Mouse (Mus musculus): ENCODE data around the gene Tspan9. TPM values are rescaled to one million over a fixed set of nuclear protein-coding genes. Genes with fewer than 3 reads are reported as not detected.

Gene Tspan9
- polyA plus RNA-seq, 1 experiment from 2014 or later, result 25.8 TPM

DNA sequence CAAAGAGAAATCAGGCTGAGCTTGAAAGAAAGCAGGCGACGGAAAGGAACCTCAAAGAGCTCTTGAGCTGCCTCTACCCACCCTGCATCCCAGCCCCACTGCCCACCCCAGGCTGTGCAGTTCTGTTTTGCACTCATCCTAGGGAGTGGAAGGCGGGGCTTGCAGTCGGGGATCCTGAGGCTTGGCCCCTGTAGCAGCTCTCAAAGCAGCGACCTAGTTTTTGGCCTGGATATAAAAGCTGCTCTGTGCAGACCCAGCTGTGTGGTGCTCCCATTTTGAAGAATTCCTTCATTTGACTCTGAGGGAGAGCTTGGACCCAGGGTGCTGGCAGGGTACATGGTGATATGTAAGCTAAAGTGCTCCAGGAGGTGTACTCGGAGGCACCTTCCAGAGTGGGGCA is 218.6 kb downstream of the Tspan9 start:
- Histone ChIP-seq H3K4me2 (ENCODE audit: low read depth, low read length) (no peak overlapping the region), H3K9ac (ENCODE audit: low read depth, low read length) (no peak overlapping the region), H3K36me3 (ENCODE audit: control insufficient read depth, insufficient read depth) (no peaks in the 10 kb centered on the region), H3K4me1 (ENCODE audit: control insufficient read depth, low read depth, low read length) (no peaks in the 10 kb centered on the region), H3K27me3 (ENCODE audit: control insufficient read depth, insufficient read depth, low read depth, low read length) (no peaks in the 10 kb centered on the region; the same call in none of the 2 replicates), H3K27ac (ENCODE audit: low read length) (no peak overlapping the region), H3K9me3 (replicated peaks; ENCODE audit: control insufficient read depth, low read length) (no peaks in the 10 kb centered on the region), H3K4me3 (ENCODE audit: low read depth, low read length) (no peak overlapping the region)
- ATAC-seq (ENCODE audit: low read depth), result no peak
- 61% methylated on average over 6 of the region's 6 CpGs for WGBS (ENCODE audit: insufficient replicate concordance)

- H3K27ac ChIP-seq (ENCODE audit: low read length), result no peak overlapping the region
- no peaks in the 10 kb centered on the region for H3K4me1 ChIP-seq (ENCODE audit: control insufficient read depth, low read depth, low read length)
- no peaks in the 10 kb centered on the region; the same call in none of the 2 replicates for H3K27me3 ChIP-seq (ENCODE audit: control insufficient read depth, insufficient read depth, low read depth, low read length)
- WGBS (ENCODE audit: insufficient replicate concordance), result 54% methylated on average over 9 of the region's 9 CpGs
- no peak overlapping the region for H3K4me2 ChIP-seq (ENCODE audit: low read depth, low read length)
- H3K9ac ChIP-seq (ENCODE audit: low read depth, low read length), result no peak overlapping the region
- H3K9me3 ChIP-seq (replicated peaks; ENCODE audit: control insufficient read depth, low read length), result no peaks in the 10 kb centered on the region
- no peaks in the 10 kb centered on the region for H3K36me3 ChIP-seq (ENCODE audit: control insufficient read depth, insufficient read depth)
- no peak overlapping the region for H3K4me3 ChIP-seq (ENCODE audit: low read depth, low read length)
- ATAC-seq (ENCODE audit: low read depth), result no peak
Observed at GRCm38 (mm10) chr6:127923296-127923695, 220.1 kb downstream of the Tspan9 start.

DNA sequence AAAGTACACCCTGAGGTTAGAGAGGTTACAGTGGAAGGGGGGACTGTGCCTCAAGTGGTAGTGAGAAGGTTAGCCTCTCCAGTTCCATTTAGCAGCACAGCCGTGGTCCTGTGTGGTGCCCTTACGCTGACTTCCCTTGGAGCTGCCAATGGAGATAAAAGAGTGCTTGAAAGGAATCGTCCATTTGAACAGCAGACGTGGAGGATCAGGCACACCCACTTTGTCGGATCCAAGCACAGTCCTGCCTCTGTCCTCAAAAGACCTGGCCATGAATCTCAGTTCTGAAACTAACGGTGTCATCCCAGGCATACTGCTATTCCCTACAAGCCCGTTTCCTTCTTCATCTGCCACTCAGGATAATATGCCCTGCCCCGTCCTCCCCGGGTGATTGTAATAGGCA is 221.4 kb downstream of the Tspan9 start:
- Histone ChIP-seq H3K4me1 (ENCODE audit: control insufficient read depth, low read depth, low read length) (no peaks in the 10 kb centered on the region), H3K9me3 (replicated peaks; ENCODE audit: control insufficient read depth, low read length) (no peaks in the 10 kb centered on the region), H3K36me3 (ENCODE audit: control insufficient read depth, insufficient read depth) (no peaks in the 10 kb centered on the region), H3K9ac (ENCODE audit: low read depth, low read length) (no peak overlapping the region), H3K27me3 (ENCODE audit: control insufficient read depth, insufficient read depth, low read depth, low read length) (no peaks in the 10 kb centered on the region; the same call in none of the 2 replicates), H3K27ac (ENCODE audit: low read length) (no peak overlapping the region), H3K4me3 (ENCODE audit: low read depth, low read length) (no peak overlapping the region), H3K4me2 (ENCODE audit: low read depth, low read length) (no peak overlapping the region)
- no peak for ATAC-seq (ENCODE audit: low read depth)
- WGBS (ENCODE audit: insufficient replicate concordance), result 53% methylated on average over 9 of the region's 9 CpGs

GRCm38 (mm10) chr6:127920652-127921051 is 222.7 kb downstream of the Tspan9 start:
- whole genome bisulfite sequencing (ENCODE audit: insufficient replicate concordance), result 7% methylated on average over 8 of the region's 8 CpGs
- H3K4me1 ChIP-seq (ENCODE audit: control insufficient read depth, low read depth, low read length), result no peaks in the 10 kb centered on the region
- H3K9me3 ChIP-seq (replicated peaks; ENCODE audit: control insufficient read depth, low read length), result no peaks in the 10 kb centered on the region
- H3K4me3 ChIP-seq (ENCODE audit: low read depth, low read length), result no peak overlapping the region
- no peak overlapping the region for H3K9ac ChIP-seq (ENCODE audit: low read depth, low read length)
- no peak overlapping the region for H3K4me2 ChIP-seq (ENCODE audit: low read depth, low read length)
- ATAC-seq (ENCODE audit: low read depth), result no peak
- no peaks in the 10 kb centered on the region for H3K36me3 ChIP-seq (ENCODE audit: control insufficient read depth, insufficient read depth)
- no peak overlapping the region for H3K27ac ChIP-seq (ENCODE audit: low read length)
- no peaks in the 10 kb centered on the region; the same call in none of the 2 replicates for H3K27me3 ChIP-seq (ENCODE audit: control insufficient read depth, insufficient read depth, low read depth, low read length)

DNA sequence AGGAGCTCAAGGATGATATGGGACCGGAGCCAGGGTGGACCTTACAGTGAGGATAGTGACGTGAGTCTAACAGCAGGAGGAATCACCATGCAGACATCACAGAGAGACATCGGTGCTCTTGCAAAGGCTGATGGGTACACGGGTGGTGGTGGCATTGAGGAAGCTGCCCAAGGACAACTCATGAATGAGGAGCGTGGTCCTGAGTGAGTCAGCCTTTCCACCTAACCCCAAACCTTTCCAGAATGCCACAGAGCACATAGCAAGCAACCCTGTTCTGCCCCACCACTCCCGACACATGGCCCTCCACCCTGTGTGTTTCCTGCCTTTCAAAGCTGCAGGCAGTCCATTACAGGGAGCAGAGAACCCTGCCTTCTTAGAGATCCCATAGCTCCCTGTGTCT is 223.9 kb downstream of the Tspan9 start:
- no peaks in the 10 kb centered on the region for H3K36me3 ChIP-seq (ENCODE audit: control insufficient read depth, insufficient read depth)
- WGBS (ENCODE audit: insufficient replicate concordance), result 44% methylated on average over 6 of the region's 6 CpGs
- H3K9ac ChIP-seq (ENCODE audit: low read depth, low read length), result no peak overlapping the region
- no peaks in the 10 kb centered on the region for H3K4me1 ChIP-seq (ENCODE audit: control insufficient read depth, low read depth, low read length)
- no peak overlapping the region for H3K4me2 ChIP-seq (ENCODE audit: low read depth, low read length)
- H3K27ac ChIP-seq (ENCODE audit: low read length), result no peak overlapping the region
- ATAC-seq (ENCODE audit: low read depth), result no peak
- no peaks in the 10 kb centered on the region for H3K9me3 ChIP-seq (replicated peaks; ENCODE audit: control insufficient read depth, low read length)
- H3K27me3 ChIP-seq (ENCODE audit: control insufficient read depth, insufficient read depth, low read depth, low read length), result no peaks in the 10 kb centered on the region; the same call in none of the 2 replicates
- no peak overlapping the region for H3K4me3 ChIP-seq (ENCODE audit: low read depth, low read length)

DNA sequence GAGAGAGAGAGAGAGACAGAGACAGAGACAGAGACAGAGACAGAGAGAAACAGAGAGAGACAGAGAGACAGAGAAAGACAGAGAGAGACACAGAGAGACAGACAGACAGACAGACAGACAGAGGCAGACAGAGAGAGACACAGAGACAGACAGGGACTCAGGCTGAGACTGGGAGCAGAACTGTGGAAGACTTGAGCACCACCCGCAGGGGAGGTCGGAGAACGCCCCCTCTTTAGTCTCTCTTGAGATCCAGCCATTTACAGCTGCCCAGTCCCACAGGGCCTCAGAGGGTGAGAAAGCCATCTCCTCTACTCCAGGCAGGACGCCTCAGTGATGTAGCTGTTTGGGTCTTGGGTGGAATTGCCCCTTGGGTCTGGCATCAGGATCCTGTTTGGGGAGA is 225.7 kb downstream of the Tspan9 start:
- no peaks in the 10 kb centered on the region; the same call in none of the 2 replicates for H3K27me3 ChIP-seq (ENCODE audit: control insufficient read depth, insufficient read depth, low read depth, low read length)
- no peak overlapping the region for H3K27ac ChIP-seq (ENCODE audit: low read length)
- no peak for ATAC-seq (ENCODE audit: low read depth)
- no peaks in the 10 kb centered on the region for H3K4me1 ChIP-seq (ENCODE audit: control insufficient read depth, low read depth, low read length)
- no peak overlapping the region for H3K4me3 ChIP-seq (ENCODE audit: low read depth, low read length)
- 58% methylated on average over 4 of the region's 4 CpGs for WGBS (ENCODE audit: insufficient replicate concordance)
- no peaks in the 10 kb centered on the region for H3K9me3 ChIP-seq (replicated peaks; ENCODE audit: control insufficient read depth, low read length)
- H3K9ac ChIP-seq (ENCODE audit: low read depth, low read length), result no peak overlapping the region
- no peaks in the 10 kb centered on the region for H3K36me3 ChIP-seq (ENCODE audit: control insufficient read depth, insufficient read depth)
- no peak overlapping the region for H3K4me2 ChIP-seq (ENCODE audit: low read depth, low read length)

DNA sequence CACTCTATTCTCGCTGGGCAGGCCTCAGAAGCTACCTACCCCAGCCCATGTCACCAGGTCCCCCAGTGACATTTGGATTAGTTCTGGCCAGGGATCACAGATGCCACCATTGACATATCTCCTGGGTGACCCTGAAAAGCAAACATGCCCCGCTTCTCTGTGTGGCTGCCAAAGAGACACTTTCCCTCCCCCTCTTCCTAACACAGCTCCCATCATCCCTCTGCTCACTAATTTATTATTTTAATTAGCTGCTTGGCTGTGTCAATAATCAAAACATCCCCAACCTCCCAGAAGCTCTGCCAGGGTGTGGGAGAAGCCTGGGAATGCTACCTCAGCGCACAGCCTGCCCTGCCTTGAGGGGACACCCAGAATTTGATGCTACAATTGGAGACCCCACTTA is 226.4 kb downstream of the Tspan9 start:
- Histone ChIP-seq H3K36me3 (ENCODE audit: control insufficient read depth, insufficient read depth) (no peaks in the 10 kb centered on the region), H3K4me2 (ENCODE audit: low read depth, low read length) (no peak overlapping the region), H3K4me1 (ENCODE audit: control insufficient read depth, low read depth, low read length) (no peaks in the 10 kb centered on the region; the same call in 1 of the 2 replicates), H3K4me3 (ENCODE audit: low read depth, low read length) (no peak overlapping the region), H3K9ac (ENCODE audit: low read depth, low read length) (no peak overlapping the region), H3K27ac (ENCODE audit: low read length) (no peak overlapping the region), H3K9me3 (replicated peaks; ENCODE audit: control insufficient read depth, low read length) (no peaks in the 10 kb centered on the region), H3K27me3 (ENCODE audit: control insufficient read depth, insufficient read depth, low read depth, low read length) (no peaks in the 10 kb centered on the region; the same call in 1 of the 2 replicates)
- no peak for ATAC-seq (ENCODE audit: low read depth)
- WGBS (ENCODE audit: insufficient replicate concordance), result 51% methylated on average over 3 of the region's 3 CpGs

GRCm38 (mm10) chr6:127912938-127913337 is 230.5 kb downstream of the Tspan9 start:
- Histone ChIP-seq H3K4me2 (ENCODE audit: low read depth, low read length) (no peak overlapping the region), H3K36me3 (ENCODE audit: control insufficient read depth, insufficient read depth) (no peaks in the 10 kb centered on the region), H3K9ac (ENCODE audit: low read depth, low read length) (no peak overlapping the region), H3K4me1 (ENCODE audit: control insufficient read depth, low read depth, low read length) (no peaks in the 10 kb centered on the region; the same call in 1 of the 2 replicates), H3K27me3 (ENCODE audit: control insufficient read depth, insufficient read depth, low read depth, low read length) (no peaks in the 10 kb centered on the region), H3K27ac (ENCODE audit: low read length) (no peak overlapping the region), H3K4me3 (ENCODE audit: low read depth, low read length) (no peak overlapping the region), H3K9me3 (replicated peaks; ENCODE audit: control insufficient read depth, low read length) (no peaks in the 10 kb centered on the region)
- ATAC-seq (ENCODE audit: low read depth), result no peak
- 78% methylated on average over 3 of the region's 3 CpGs for WGBS (ENCODE audit: insufficient replicate concordance)

GRCm38 (mm10) chr6:127911687-127912086 is 231.7 kb downstream of the Tspan9 start:
- H3K36me3 ChIP-seq (ENCODE audit: control insufficient read depth, insufficient read depth), result no peaks in the 10 kb centered on the region
- H3K27me3 ChIP-seq (ENCODE audit: control insufficient read depth, insufficient read depth, low read depth, low read length), result no peaks in the 10 kb centered on the region
- 0 out of 2 replicates have a peak, but pooled peaks have one; percentile 21 for ATAC-seq (ENCODE audit: low read depth)
- 46% methylated on average over 4 of the region's 4 CpGs for WGBS (ENCODE audit: insufficient replicate concordance)
- no peak overlapping the region for H3K4me2 ChIP-seq (ENCODE audit: low read depth, low read length)
- H3K9me3 ChIP-seq (replicated peaks; ENCODE audit: control insufficient read depth, low read length), result no peaks in the 10 kb centered on the region
- H3K4me1 ChIP-seq (ENCODE audit: control insufficient read depth, low read depth, low read length), result no peaks in the 10 kb centered on the region; the same call in 1 of the 2 replicates
- no peak overlapping the region for H3K27ac ChIP-seq (ENCODE audit: low read length)
- H3K9ac ChIP-seq (ENCODE audit: low read depth, low read length), result no peak overlapping the region
- H3K4me3 ChIP-seq (ENCODE audit: low read depth, low read length), result no peak overlapping the region

All from liver, embryonic 16.5 days (tissue).